Mouse (Mus musculus) macrophage (primary cell): ENCODE data around the gene Ranbp10. TPM values are rescaled to one million over a fixed set of nuclear protein-coding genes. Genes with fewer than 3 reads are reported as not detected.
A peak's percentile ranks its signal among the peaks of the same experiment; 100 is the strongest.
"Not testable (repeated sequence)": the region's sequence is repeated elsewhere in the genome, so short reads cannot be mapped to it uniquely, and the experiment has no call there.

ENCODE experiments used
- H3K27ac ChIP-seq: fragments of 350-480 bp; formaldehyde crosslinking; 2 replicates; pipeline ENCODE4 v1.9.0; 2021
- H3K36me3 ChIP-seq: fragments of 350-480 bp; formaldehyde crosslinking; 2 replicates; pipeline ENCODE4 v1.9.0; 2021; ENCODE audit errors: inconsistent target
- H3K4me3 ChIP-seq: fragments of 350-480 bp; formaldehyde crosslinking; 2 replicates; pipeline ENCODE4 v1.9.0; 2021; ENCODE audit errors: inconsistent target
- H3K79me2 ChIP-seq: fragments of 350-480 bp; formaldehyde crosslinking; 2 replicates; pipeline ENCODE4 v1.9.0; 2021; ENCODE audit errors: inconsistent target
- WGBS: methylation state at CpG from one replicate; pipeline ENCODE4 v1.1.7; 2026; ENCODE audit warnings: inconsistent platforms; ENCODE audit not compliant: missing documents; 5-methylcytosine and 5-hydroxymethylcytosine counted together
- polyA plus RNA-seq: library from polyadenylated mRNA; stranded (reverse); fragments of 250-400 nt; gene quantifications from 3 replicates; pipeline ENCODE4 v1.2.4, GENCODE M21; 2018; ENCODE audit warnings: inconsistent platforms

Gene Ranbp10
- polyA plus RNA-seq, 1 experiment from 2014 or later = 23.7 TPM

GRCm38 (mm10) chr8:105852146-105852729 is 25.1 kb upstream of the Ranbp10 start:
- H3K79me2 ChIP-seq = peaks cover 17% of the 10 kb centered on the region
- peak overlapping the region; percentile 91 for H3K4me3 ChIP-seq
- peaks cover 15% of the 10 kb centered on the region; the same call in 1 of the 2 replicates for H3K36me3 ChIP-seq
- no peak overlapping the region for H3K27ac ChIP-seq
- WGBS = 86% methylated on average over 12 of the region's 12 CpGs

GRCm38 (mm10) chr8:105851651-105852143 is 24.5 kb upstream of the Ranbp10 start:
- Histone ChIP-seq H3K36me3 (peaks cover 18% of the 10 kb centered on the region; the same call in 1 of the 2 replicates), H3K4me3 (peak overlapping the region; percentile 91), H3K79me2 (peaks cover 12% of the 10 kb centered on the region), H3K27ac (peak overlapping the region; percentile 48)
- WGBS = 2% methylated on average over 34 of the region's 34 CpGs

- Histone ChIP-seq H3K36me3 (peaks cover 18% of the 10 kb centered on the region; the same call in 1 of the 2 replicates), H3K27ac (no peak overlapping the region), H3K79me2 (peaks cover 1% of the 10 kb centered on the region; the same call in 1 of the 2 replicates), H3K4me3 (no peak overlapping the region)
- 97% methylated on average over 7 of the region's 7 CpGs for WGBS
These were observed 23.5 kb upstream of the Ranbp10 start for GRCm38 (mm10) chr8:105850611-105851010.

GRCm38 (mm10) chr8:105850014-105850413 is 22.9 kb upstream of the Ranbp10 start:
- 97% methylated on average over 3 of the region's 4 CpGs for WGBS
- H3K79me2 ChIP-seq = no peaks in the 10 kb centered on the region; the same call in 1 of the 2 replicates
- no peak overlapping the region for H3K4me3 ChIP-seq
- H3K27ac ChIP-seq = no peak overlapping the region
- peaks cover 22% of the 10 kb centered on the region; the same call in 1 of the 2 replicates for H3K36me3 ChIP-seq

GRCm38 (mm10) chr8:105846678-105847077 is 19.5 kb upstream of the Ranbp10 start:
- 53% methylated on average over 11 of the region's 11 CpGs for WGBS
- Histone ChIP-seq H3K36me3 (peaks cover 35% of the 10 kb centered on the region; the same call in 1 of the 2 replicates), H3K4me3 (no peak overlapping the region), H3K79me2 (no peaks in the 10 kb centered on the region; the same call in 1 of the 2 replicates), H3K27ac (no peak overlapping the region)

- H3K79me2 ChIP-seq = no peaks in the 10 kb centered on the region
- H3K36me3 ChIP-seq = peaks cover 5% of the 10 kb centered on the region; the same call in 1 of the 2 replicates
- H3K27ac ChIP-seq = no peak overlapping the region
- H3K4me3 ChIP-seq = no peak overlapping the region
- 72% methylated on average over 5 of the region's 5 CpGs for WGBS
These were observed 12.1 kb upstream of the Ranbp10 start for GRCm38 (mm10) chr8:105839209-105839608.

GRCm38 (mm10) chr8:105836991-105837390 is 9.8 kb upstream of the Ranbp10 start:
- H3K36me3 ChIP-seq = no peaks in the 10 kb centered on the region
- WGBS = 79% methylated on average over 6 of the region's 6 CpGs
- no peak overlapping the region for H3K27ac ChIP-seq
- H3K79me2 ChIP-seq = no peaks in the 10 kb centered on the region
- no peak overlapping the region for H3K4me3 ChIP-seq

- WGBS = 30% methylated on average over 8 of the region's 11 CpGs
- Histone ChIP-seq H3K4me3 (no peak overlapping the region), H3K27ac (no peak overlapping the region)
These were observed 8.2 kb upstream of the Ranbp10 start for GRCm38 (mm10) chr8:105835318-105835717.

GRCm38 (mm10) chr8:105833740-105834139 is 6.6 kb upstream of the Ranbp10 start:
- WGBS = 92% methylated on average over 2 of the region's 2 CpGs
- H3K27ac ChIP-seq, H3K36me3 ChIP-seq, H3K4me3 ChIP-seq, H3K79me2 ChIP-seq: not testable (repeated sequence)

More at GRCm38 (mm10) chr8:105835318-105835717, 8.2 kb upstream of the Ranbp10 start:
- Histone ChIP-seq H3K79me2 (no peaks in the 10 kb centered on the region), H3K36me3 (no peaks in the 10 kb centered on the region)

- H3K36me3 ChIP-seq = peaks cover 8% of the 10 kb centered on the region; the same call in 1 of the 2 replicates
- peak overlapping the region; percentile 100 for H3K4me3 ChIP-seq
- WGBS = 6% methylated on average over 3 of the region's 4 CpGs
- peaks cover 53% of the 10 kb centered on the region for H3K79me2 ChIP-seq
- H3K27ac ChIP-seq = peak overlapping the region; percentile 89
These were observed 771 bp downstream of the Ranbp10 start for GRCm38 (mm10) chr8:105826379-105826778.

GRCm38 (mm10) chr8:105825506-105825905 is 1.6 kb downstream of the Ranbp10 start:
- WGBS = 23% methylated on average over 4 of the region's 4 CpGs
- peak overlapping the region; percentile 89 for H3K27ac ChIP-seq
- H3K36me3 ChIP-seq = peaks cover 17% of the 10 kb centered on the region; the same call in 1 of the 2 replicates

GRCm38 (mm10) chr8:105820925-105821324 is 6.2 kb downstream of the Ranbp10 start:
- Histone ChIP-seq H3K36me3 (peaks cover 18% of the 10 kb centered on the region; the same call in 1 of the 2 replicates), H3K79me2 (peaks cover 94% of the 10 kb centered on the region), H3K4me3 (no peak overlapping the region), H3K27ac (peak overlapping the region; percentile 42)
- 100% methylated on average over 1 of the region's 1 CpGs for WGBS

More at GRCm38 (mm10) chr8:105825506-105825905, 1.6 kb downstream of the Ranbp10 start:
- peaks cover 61% of the 10 kb centered on the region for H3K79me2 ChIP-seq
- H3K4me3 ChIP-seq = peak overlapping the region; percentile 100

GRCm38 (mm10) chr8:105819659-105820058 is 7.5 kb downstream of the Ranbp10 start:
- no peak overlapping the region for H3K27ac ChIP-seq
- WGBS = 95% methylated on average over 3 of the region's 3 CpGs
- H3K36me3 ChIP-seq = peaks cover 18% of the 10 kb centered on the region; the same call in 1 of the 2 replicates
- no peak overlapping the region for H3K4me3 ChIP-seq
- H3K79me2 ChIP-seq = peaks cover 98% of the 10 kb centered on the region

- WGBS = 98% methylated on average over 6 of the region's 6 CpGs
- no peak overlapping the region for H3K27ac ChIP-seq
- no peaks in the 10 kb centered on the region for H3K36me3 ChIP-seq
- no peak overlapping the region for H3K4me3 ChIP-seq
- peaks cover 98% of the 10 kb centered on the region for H3K79me2 ChIP-seq
These were observed 13.9 kb downstream of the Ranbp10 start for GRCm38 (mm10) chr8:105813241-105813640.

GRCm38 (mm10) chr8:105812511-105812910 is 14.6 kb downstream of the Ranbp10 start:
- no peak overlapping the region for H3K4me3 ChIP-seq
- 91% methylated on average over 5 of the region's 5 CpGs for WGBS
- H3K79me2 ChIP-seq = peaks cover 98% of the 10 kb centered on the region
- no peak overlapping the region for H3K27ac ChIP-seq
- H3K36me3 ChIP-seq = no peaks in the 10 kb centered on the region
